Mouse (Mus musculus) testis, adult 2 months (tissue): ENCODE measurements around the gene Gm49396.

Experiments used
- CTCF ChIP-seq: fragments of 200-500 bp; IDR thresholded peaks from 2 replicates; pipeline ENCODE4 v1.5.1; 2012; ENCODE audit warnings: low read depth, mild to moderate bottlenecking, inconsistent platforms, low read length, moderate library complexity; ENCODE audit not compliant: control insufficient read depth, insufficient read depth, insufficient replicate concordance
- POLR2A ChIP-seq: fragments of 200-500 bp; IDR thresholded peaks from 2 replicates; pipeline ENCODE4 v1.6.1; 2012; ENCODE audit warnings: low read depth, mild to moderate bottlenecking, inconsistent platforms, low read length, moderate library complexity; ENCODE audit not compliant: control insufficient read depth

DNA sequence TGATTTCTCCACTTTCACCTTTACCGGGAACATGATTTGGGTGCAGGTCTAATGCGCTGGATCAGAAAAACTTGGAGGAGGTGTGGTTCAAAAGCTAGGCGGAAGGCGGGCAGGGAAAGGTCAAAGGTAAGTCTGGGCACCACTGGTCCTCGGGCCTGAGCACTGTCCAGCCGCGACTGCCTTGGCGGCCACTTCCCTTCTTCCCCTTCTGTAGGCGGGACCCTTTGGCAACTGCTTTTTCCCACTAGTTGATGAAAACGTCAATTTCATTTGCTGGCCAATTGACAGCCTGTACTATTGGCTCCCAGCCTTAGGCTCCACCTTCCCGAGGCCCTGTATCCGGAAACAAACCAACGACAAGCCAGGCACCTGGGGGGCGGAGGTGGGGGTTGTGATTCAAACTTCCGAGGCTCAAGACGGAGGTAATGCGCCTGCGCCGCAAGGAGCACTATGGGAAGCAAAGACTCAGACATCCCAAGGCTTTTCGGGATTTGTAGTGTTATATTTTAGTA lies 3.6 kb upstream of the Gm49396 start, which contains the start of gene Lin37:
- TF ChIP-seq CTCF (no peak), POLR2A (peak; percentile 61; the same call in 1 of the 2 replicates)
